Mouse (Mus musculus) MEL (cell line): ENCODE results near the gene Notch4.

Source experiments
- E2F4 ChIP-seq: IDR thresholded peaks from 2 replicates; pipeline ENCODE4 v1.6.1; 2011; ENCODE audit warnings: low read depth, low read length, improper control_type of control experiment, borderline replicate concordance
- MEF2A ChIP-seq: IDR thresholded peaks from 2 replicates; pipeline ENCODE4 v1.6.1; 2014; ENCODE audit warnings: low read depth, mild to moderate bottlenecking, inconsistent platforms, low read length, improper control_type of control experiment; ENCODE audit not compliant: poor library complexity, insufficient replicate concordance, severe bottlenecking; ENCODE audit errors: extremely low read depth
- POLR2A ChIP-seq, 2 experiments: IDR thresholded peaks; 2 replicates each; pipeline ENCODE4 v1.6.1; 2011 to 2012; ENCODE audit warnings: low read length in 2 of 2, mild to moderate bottlenecking in 2 of 2, control low read depth in 1 of 2, improper control_type of control experiment in 1 of 2, low read depth in 1 of 2, moderate library complexity in 1 of 2; ENCODE audit not compliant: control insufficient read depth in 1 of 2, insufficient read depth in 1 of 2, poor library complexity in 1 of 2
- SMC3 ChIP-seq: IDR thresholded peaks from 2 replicates; pipeline ENCODE4 v1.6.1; 2011; ENCODE audit warnings: low read depth, low read length, improper control_type of control experiment
- ZNF384 ChIP-seq: IDR thresholded peaks from 2 replicates; pipeline ENCODE4 v1.6.1; 2012; ENCODE audit warnings: low read depth, mild to moderate bottlenecking, inconsistent platforms, low read length, improper control_type of control experiment

DNA sequence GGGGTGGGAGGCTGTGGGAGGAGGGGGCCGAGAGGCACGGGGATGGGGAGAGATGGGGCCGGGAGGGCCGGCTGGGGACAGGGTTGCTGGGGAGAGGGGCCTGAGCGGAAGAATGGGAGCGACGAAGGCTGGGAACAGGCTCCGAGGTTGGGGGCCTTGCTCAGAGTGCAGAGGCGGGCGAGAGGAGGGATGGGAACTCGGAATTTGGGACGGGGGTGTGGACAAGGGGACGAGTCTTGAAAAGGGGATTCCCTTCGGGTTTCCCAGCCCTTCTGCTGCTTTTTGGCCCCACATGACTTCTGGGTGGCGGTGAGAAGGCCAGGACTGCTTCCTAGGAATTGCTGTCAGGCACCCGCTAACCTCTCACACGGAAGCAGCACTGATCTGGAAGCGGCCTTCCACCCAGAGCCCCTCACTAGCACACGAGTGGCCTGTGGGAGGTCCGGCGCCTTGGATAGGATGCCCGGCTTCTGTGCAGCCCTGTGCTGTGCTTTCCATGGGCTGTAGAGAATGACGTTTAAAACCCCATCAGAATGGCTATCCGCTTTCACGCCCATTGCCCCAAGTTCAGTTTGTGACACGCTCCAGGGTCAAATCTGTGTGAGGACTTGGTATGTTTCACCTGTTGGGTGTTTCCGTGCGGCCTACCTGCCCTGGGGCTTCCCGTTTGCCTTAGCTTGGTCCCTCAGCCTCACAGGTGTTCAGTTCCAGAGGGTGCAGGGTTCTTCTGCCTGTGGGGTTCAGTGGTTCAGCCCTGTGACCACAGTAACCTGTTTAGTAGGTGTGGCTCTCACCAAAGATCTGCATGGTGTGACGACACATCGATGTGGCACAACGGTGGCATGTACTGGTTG is 42.3 kb downstream of the Notch4 start:
- TF ChIP-seq SMC3 (no peak), MEF2A (no peak), ZNF384 (no peak), E2F4 (no peak), POLR2A (IDR thresholded peaks at IDR 0.05; ENCODE audit: control insufficient read depth in 1 of 2, insufficient read depth in 1 of 2, low read depth in 1 of 2, low read length in 2 of 2, poor library complexity in 1 of 2) (no peak)
